Comparison of ENCODE assay signal across 20 mouse cellular contexts in genomic region chr9:123151561-123151960, GRCm38 (mm10). TPM values are rescaled to one million over a fixed set of nuclear protein-coding genes. Genes with fewer than 3 reads are reported as not detected.
DNase-seq lines count a peak whose midpoint lies in the region; ATAC-seq and TF ChIP-seq lines count a peak whose summit lies in the region.
"Had no signal": no experiment of that assay in that cellular context is flagged by ENCODE, and none has a peak within 500 bp of the region (broad histone marks: within the 10 kb centered on the region; RNA-seq: fewer than 3 reads in every experiment).

No protein-coding gene starts in this region.

- ATAC-seq in limb, embryonic 13.5 days (ENCODE audit: low FRiP score, low read depth): no peak
- ATAC-seq: forebrain, embryonic 14.5 days; midbrain, embryonic 16.5 days; Patski had no signal

- H3K27me3 ChIP-seq in limb, embryonic 13.5 days: no peaks in the 10 kb centered on the region
- H3K27me3 ChIP-seq in limb, embryonic 10.5 days (ENCODE audit: low read depth, poor library complexity, severe bottlenecking): peaks cover 8% of the 10 kb centered on the region
- H3K27me3 ChIP-seq in MEL (ENCODE audit: control insufficient read depth in 1 of 2, insufficient read depth in 2 of 2, low read length in 2 of 2): no peaks in the 10 kb centered on the region
- H3K27me3 ChIP-seq: embryonic facial prominence, embryonic 13.5 days; hindbrain, embryonic 15.5 days; Patski had no signal

- no peak overlapping the region for H3K4me3 ChIP-seq in limb, embryonic 13.5 days
- no peak overlapping the region for H3K4me3 ChIP-seq in limb, embryonic 10.5 days
- H3K4me3 ChIP-seq in MEL (ENCODE audit: control insufficient read depth in 1 of 2, insufficient read depth in 1 of 2, low read depth in 2 of 2, low read length in 2 of 2): no peak overlapping the region
- H3K4me3 ChIP-seq: embryonic facial prominence, embryonic 13.5 days; hindbrain, embryonic 15.5 days had no signal

- H3K9ac ChIP-seq in limb, embryonic 13.5 days: 0 out of 2 replicates have a peak overlapping the region, but pooled peaks have one; percentile 25
- H3K9ac ChIP-seq in MEL (ENCODE audit: control insufficient read depth, low read depth, low read length, poor library complexity, severe bottlenecking): peak overlapping the region; percentile 38
- H3K9ac ChIP-seq: embryonic facial prominence, embryonic 13.5 days; hindbrain, embryonic 15.5 days had no signal

- TF ChIP-seq RAD21 in MEL (IDR thresholded peaks at IDR 0.05; ENCODE audit: low read depth, low read length): no peak

- peak; percentile 64 for DNase-seq in gastrocnemius, adult 18-20 months (ENCODE audit: low spot score)
- DNase-seq in gastrocnemius, postnatal 10 days: no peak
- DNase-seq in limb, embryonic 10.5 days (ENCODE audit: low spot score): no peak
- DNase-seq in MEL (ENCODE audit: low read depth, low spot score): no peak
- DNase-seq in skeletal muscle tissue, adult 2 months (ENCODE audit: low read depth, low spot score): peak; percentile 79
- no peak for DNase-seq in left cerebral cortex, adult 8-10 months (ENCODE audit: low spot score in 2 of 2)
- no peak for DNase-seq in natural killer cell, adult 2 months (ENCODE audit: low spot score in 2 of 2)
- DNase-seq: adrenal gland, adult 8-10 months; cerebellum, adult 9-11 months; liver; lung, postnatal 36 days; right cerebral cortex, postnatal 14 days had no signal

- no peaks in the 10 kb centered on the region for H3K9me3 ChIP-seq in limb, embryonic 13.5 days
- no peaks in the 10 kb centered on the region for H3K9me3 ChIP-seq in limb, embryonic 10.5 days (replicated peaks)
- H3K9me3 ChIP-seq in MEL (replicated peaks; ENCODE audit: insufficient read depth, low read length): no peaks in the 10 kb centered on the region
- H3K9me3 ChIP-seq: embryonic facial prominence, embryonic 13.5 days; hindbrain, embryonic 15.5 days had no signal

- no peaks in the 10 kb centered on the region for H3K4me1 ChIP-seq in limb, embryonic 13.5 days
- H3K4me1 ChIP-seq in limb, embryonic 10.5 days: 0 out of 2 replicates have a peak, but pooled peaks cover under 1% of the 10 kb centered on the region
- H3K4me1 ChIP-seq in MEL (ENCODE audit: control insufficient read depth in 1 of 2, insufficient read depth in 2 of 2, low read length in 2 of 2): peaks cover 2 to 8% of the 10 kb centered on the region in 2 experiments; a peak in 2 of 4 replicates
- H3K4me1 ChIP-seq: embryonic facial prominence, embryonic 13.5 days; hindbrain, embryonic 15.5 days had no signal

- TF ChIP-seq EP300 in MEL (IDR thresholded peaks at IDR 0.05; ENCODE audit: low read depth in 1 of 2, low read length in 2 of 2): no peak

- no peak overlapping the region for H3K27ac ChIP-seq in limb, embryonic 13.5 days
- no peak overlapping the region for H3K27ac ChIP-seq in limb, embryonic 10.5 days
- H3K27ac ChIP-seq in MEL (ENCODE audit: control insufficient read depth, low read depth, low read length): peak overlapping the region; percentile 28; the same call in 1 of the 2 replicates
- H3K27ac ChIP-seq: embryonic facial prominence, embryonic 13.5 days; kidney, postnatal 0 days had no signal

- H3K79me2 ChIP-seq in MEL (ENCODE audit: control insufficient read depth, insufficient read depth, low read length, poor library complexity): no peaks in the 10 kb centered on the region

- H3K36me3 ChIP-seq in limb, embryonic 13.5 days: no peaks in the 10 kb centered on the region
- no peaks in the 10 kb centered on the region for H3K36me3 ChIP-seq in limb, embryonic 10.5 days
- H3K36me3 ChIP-seq in MEL (ENCODE audit: control insufficient read depth in 1 of 2, insufficient read depth in 2 of 2, low read length in 2 of 2): peaks cover 0 to 6% of the 10 kb centered on the region in 2 experiments; a peak in 2 of 4 replicates
- H3K36me3 ChIP-seq: embryonic facial prominence, embryonic 13.5 days; hindbrain, embryonic 15.5 days had no signal

- 46% methylated on average over 1 of the region's 1 CpGs for WGBS in limb, embryonic 13.5 days
- 67% methylated on average over 1 of the region's 1 CpGs for WGBS in limb, embryonic 10.5 days

- TF ChIP-seq CTCF in MEL (IDR thresholded peaks at IDR 0.05 in 2 of 3, conservative IDR thresholded peaks at IDR 0.05 in 1 of 3; ENCODE audit: control insufficient read depth in 1 of 3, insufficient read depth in 1 of 3, low read depth in 2 of 3, low read length in 3 of 3, poor library complexity in 1 of 3, severe bottlenecking in 1 of 3): no peak

- H3K4me2 ChIP-seq in limb, embryonic 13.5 days (replicated peaks): no peak overlapping the region
- H3K4me2 ChIP-seq: embryonic facial prominence, embryonic 13.5 days; hindbrain, embryonic 15.5 days had no signal

- no peak for TF ChIP-seq POLR2A in MEL (IDR thresholded peaks at IDR 0.05; ENCODE audit: control insufficient read depth in 1 of 2, insufficient read depth in 1 of 2, low read depth in 1 of 2, low read length in 2 of 2, poor library complexity in 1 of 2)

TF ChIP-seq in MEL, 35 proteins besides CTCF, POLR2A, EP300 and RAD21:
- TF ChIP-seq NRF1 (IDR thresholded peaks at IDR 0.05; ENCODE audit: insufficient read depth, low read depth, low read length, poor library complexity, severe bottlenecking) (no peak), JUND (IDR thresholded peaks at IDR 0.05; ENCODE audit: low read depth, low read length) (no peak), MAZ (IDR thresholded peaks at IDR 0.05; ENCODE audit: low read depth, low read length) (no peak), TAL1 (IDR thresholded peaks at IDR 0.05; ENCODE audit: low read length) (no peak), ELF1 (IDR thresholded peaks at IDR 0.05; ENCODE audit: low read depth, low read length) (no peak), USF1 (IDR thresholded peaks at IDR 0.05; ENCODE audit: low read depth, low read length) (no peak), ETS1 (IDR thresholded peaks at IDR 0.05; ENCODE audit: low read depth, low read length) (no peak), TBP (IDR thresholded peaks at IDR 0.05; ENCODE audit: low read depth, low read length) (no peak), USF2 (IDR thresholded peaks at IDR 0.05; ENCODE audit: borderline replicate concordance in 1 of 2, insufficient read depth in 1 of 2, low read depth in 1 of 2, low read length in 2 of 2) (no peak), POLR2AphosphoS2 (IDR thresholded peaks at IDR 0.05; ENCODE audit: low read length) (no peak), RCOR1 (IDR thresholded peaks at IDR 0.05; ENCODE audit: low read depth, low read length) (no peak), ZNF384 (IDR thresholded peaks at IDR 0.05; ENCODE audit: low read depth, low read length) (no peak)
TF ChIP-seq in MEL: peak in this region for 0.

RNA-seq across cellular contexts. Expression of gene Clec3b, which starts 0.8 kb away (rescaled TPM):
- 10 to 100 TPM; 39.9 to 42.7 TPM for total RNA-seq in gastrocnemius, adult 18-20 months (2021)
- total RNA-seq in gastrocnemius, postnatal 10 days (2021): 100 to 1,000 TPM in 1 of 2 experiments, 10 to 100 TPM in 1; 92.5 to 112 TPM
- polyA plus RNA-seq in limb, embryonic 13.5 days (2015; fragmentation: Nextera tagmentation; extraction: Ambion mirVana): 0.24 and 0.32 TPM in 2 replicates
- polyA plus RNA-seq in limb, embryonic 10.5 days (2016; fragmentation: Nextera tagmentation; extraction: Ambion mirVana): 0.20 TPM in 1 of 2 replicates, not detected in the other
- not detected in 2 replicates for total RNA-seq in MEL (2012; rRNA removed)
- polyA plus RNA-seq in MEL (2012; ENCODE audit: insufficient read depth in 1 of 2, insufficient read length in 2 of 2, low read depth in 1 of 2, low replicate concordance in 2 of 2, missing spikeins in 1 of 2): under 1 TPM in 1 of 2 experiments, not detected in 1; 0.24 TPM
- 1 to 10 TPM; 2.3 to 3.9 (median 2.7) TPM for total RNA-seq in left cerebral cortex, adult 8-10 months (2022)
- total RNA-seq: neutrophil, adult 5-6 weeks had no signal
- polyA plus RNA-seq: Patski had no signal

RNA-seq across cellular contexts. Expression of gene Exosc7, which starts 38.5 kb away (rescaled TPM):
- total RNA-seq in gastrocnemius, adult 18-20 months (2021): 10 to 100 TPM; 18.7 to 20.3 TPM
- 10 to 100 TPM; 18.7 to 24.0 TPM for total RNA-seq in gastrocnemius, postnatal 10 days (2021)
- 97.0 and 99.0 TPM in 2 replicates for polyA plus RNA-seq in limb, embryonic 13.5 days (2015; fragmentation: Nextera tagmentation; extraction: Ambion mirVana)
- polyA plus RNA-seq in limb, embryonic 10.5 days (2016; fragmentation: Nextera tagmentation; extraction: Ambion mirVana): 120 and 148 TPM in 2 replicates
- total RNA-seq in MEL (2012; rRNA removed): 181 and 196 TPM in 2 replicates
- polyA plus RNA-seq in MEL (2012; ENCODE audit: insufficient read depth in 1 of 2, insufficient read length in 2 of 2, low read depth in 1 of 2, low replicate concordance in 2 of 2, missing spikeins in 1 of 2): 100 to 1,000 TPM in 1 of 2 experiments, not detected in 1; 162 TPM
- total RNA-seq in left cerebral cortex, adult 8-10 months (2022): 10 to 100 TPM; 34.7 to 46.4 (median 40.9) TPM

RNA-seq across cellular contexts. Expression of gene Zdhhc3, which starts 38.6 kb away (rescaled TPM):
- 10 to 100 TPM; 59.7 to 66.6 TPM for total RNA-seq in gastrocnemius, adult 18-20 months (2021)
- total RNA-seq in gastrocnemius, postnatal 10 days (2021): 10 to 100 TPM; 43.3 to 46.9 TPM
- polyA plus RNA-seq in limb, embryonic 13.5 days (2015; fragmentation: Nextera tagmentation; extraction: Ambion mirVana): 68.5 and 70.2 TPM in 2 replicates
- polyA plus RNA-seq in limb, embryonic 10.5 days (2016; fragmentation: Nextera tagmentation; extraction: Ambion mirVana): 72.8 and 73.9 TPM in 2 replicates
- 51.7 and 51.8 TPM in 2 replicates for total RNA-seq in MEL (2012; rRNA removed)
- polyA plus RNA-seq in MEL (2012; ENCODE audit: insufficient read depth in 1 of 2, insufficient read length in 2 of 2, low read depth in 1 of 2, low replicate concordance in 2 of 2, missing spikeins in 1 of 2): 10 to 100 TPM; 92.0 to 98.1 TPM
- 10 to 100 TPM; 61.7 to 72.3 (median 68.8) TPM for total RNA-seq in left cerebral cortex, adult 8-10 months (2022)

Comparison
In these comparisons a context has a peak if more than half of its experiments do, and no peak if none do; other contexts are left out.
1. DNase-seq: peak in gastrocnemius, adult 18-20 months (single experiment) and skeletal muscle tissue, adult 2 months (single experiment); none in gastrocnemius, postnatal 10 days (single experiment), limb, embryonic 10.5 days (single experiment), MEL (single experiment), left cerebral cortex, adult 8-10 months (0 of 2) and natural killer cell, adult 2 months (0 of 2).
2. RNA of gene Clec3b, which starts 0.8 kb away (total RNA-seq): 92.5 to 112 TPM in gastrocnemius, postnatal 10 days and 39.9 to 42.7 TPM in gastrocnemius, adult 18-20 months; 2.3 to 3.9 TPM in left cerebral cortex, adult 8-10 months and not detected in MEL; every median in the first group is over 4 times any median in the second.